ENCODE assay signal across 25 mouse cellular contexts in genomic region chr3:63627724-63628123, GRCm38 (mm10).
"Had no signal": no experiment of that assay in that cellular context is flagged by ENCODE, and none has a peak within 500 bp of the region (broad histone marks: within the 10 kb centered on the region; RNA-seq: fewer than 3 reads in every experiment).

No protein-coding gene starts in this region.

- DNase-seq: gastrocnemius, adult 2 months; gastrocnemius, postnatal 10 days; gastrocnemius, postnatal 25 days; heart, adult 18-20 months; heart, postnatal 10 days; heart, postnatal 4 days; kidney, adult 11 months; kidney, adult 2 months; kidney, adult 9 months; kidney, postnatal 14 days; kidney, postnatal 36 days; layer of hippocampus, adult 9-11 months; layer of hippocampus, postnatal 36 days; left cerebral cortex, postnatal 4 days had no signal

- H3K36me3 ChIP-seq: heart, embryonic 10.5 days; heart, embryonic 12.5 days; hindbrain, embryonic 10.5 days; hindbrain, embryonic 13.5 days; hindbrain, embryonic 15.5 days; kidney, embryonic 15.5 days; limb, embryonic 13.5 days; limb, embryonic 15.5 days; liver, embryonic 12.5 days had no signal

- H3K27ac ChIP-seq: gastrocnemius, adult 2 months; heart, embryonic 10.5 days; hindbrain, embryonic 10.5 days; hindbrain, embryonic 13.5 days; hindbrain, embryonic 15.5 days; kidney, embryonic 15.5 days; kidney, postnatal 0 days; limb, embryonic 13.5 days; limb, embryonic 15.5 days; liver, embryonic 12.5 days had no signal

- H3K27me3 ChIP-seq: heart, embryonic 12.5 days; hindbrain, embryonic 13.5 days; hindbrain, embryonic 15.5 days; kidney, embryonic 15.5 days; limb, embryonic 13.5 days; limb, embryonic 15.5 days; liver, embryonic 12.5 days had no signal

- H3K9ac ChIP-seq: heart, embryonic 12.5 days; hindbrain, embryonic 13.5 days; hindbrain, embryonic 15.5 days; kidney, embryonic 15.5 days; limb, embryonic 13.5 days; limb, embryonic 15.5 days; liver, embryonic 12.5 days had no signal

- H3K4me3 ChIP-seq: gastrocnemius, adult 2 months; heart, embryonic 10.5 days; heart, embryonic 12.5 days; hindbrain, embryonic 10.5 days; hindbrain, embryonic 13.5 days; hindbrain, embryonic 15.5 days; kidney, embryonic 15.5 days; limb, embryonic 13.5 days; limb, embryonic 15.5 days; liver, embryonic 12.5 days had no signal

- H3K4me1 ChIP-seq: heart, embryonic 10.5 days; heart, embryonic 12.5 days; hindbrain, embryonic 10.5 days; hindbrain, embryonic 15.5 days; kidney, embryonic 15.5 days; limb, embryonic 13.5 days; limb, embryonic 15.5 days; liver, embryonic 12.5 days had no signal

- H3K4me2 ChIP-seq: heart, embryonic 12.5 days; hindbrain, embryonic 13.5 days; hindbrain, embryonic 15.5 days; kidney, embryonic 15.5 days; limb, embryonic 13.5 days; limb, embryonic 15.5 days; liver, embryonic 12.5 days had no signal

- H3K9me3 ChIP-seq: heart, embryonic 10.5 days; heart, embryonic 12.5 days; hindbrain, embryonic 10.5 days; hindbrain, embryonic 13.5 days; hindbrain, embryonic 15.5 days; kidney, embryonic 15.5 days; limb, embryonic 13.5 days; limb, embryonic 15.5 days; liver, embryonic 12.5 days had no signal

- ATAC-seq: intestine, embryonic 16.5 days; liver, embryonic 12.5 days had no signal
